Mouse (Mus musculus): ENCODE data around the gene Smok2b.
A peak's percentile ranks its signal among the peaks of the same experiment; 100 is the strongest.
"Not testable (repeated sequence)": the region's sequence is repeated elsewhere in the genome, so short reads cannot be mapped to it uniquely, and the experiment has no call there.

The Smok2b gene

GRCm38 (mm10) chr17:13229957-13230356 is at the start of gene Smok2b:
TSS of gene Smok2b (plus strand) at chr17:13230257.
- not testable (repeated sequence) for DNase-seq (ENCODE audit: low spot score)

GRCm38 (mm10) chr17:13180491-13180890 is 49.6 kb upstream of the Smok2b start:
- not testable (repeated sequence) for DNase-seq (ENCODE audit: low spot score)

- DNase-seq (ENCODE audit: low spot score): not testable (repeated sequence)
Observed at GRCm38 (mm10) chr17:13182712-13183111, 47.3 kb upstream of the Smok2b start.

- peak; percentile 60 for DNase-seq (ENCODE audit: low spot score)
Observed at GRCm38 (mm10) chr17:13184514-13184913, 45.5 kb upstream of the Smok2b start.

- not testable (repeated sequence) for DNase-seq (ENCODE audit: low spot score)
Observed at GRCm38 (mm10) chr17:13186541-13186940, 43.5 kb upstream of the Smok2b start.

- DNase-seq (ENCODE audit: low spot score): peak; percentile 43
Observed at GRCm38 (mm10) chr17:13187621-13188020, 42.4 kb upstream of the Smok2b start.

- DNase-seq (ENCODE audit: low spot score): not testable (repeated sequence)
Observed at GRCm38 (mm10) chr17:13188846-13189245, 41.2 kb upstream of the Smok2b start.

GRCm38 (mm10) chr17:13190836-13191583 is 39.0 kb upstream of the Smok2b start:
- DNase-seq (ENCODE audit: low spot score): not testable (repeated sequence)

- DNase-seq (ENCODE audit: low spot score): not testable (repeated sequence)
Observed at GRCm38 (mm10) chr17:13196486-13196885, 33.6 kb upstream of the Smok2b start.

- not testable (repeated sequence) for DNase-seq (ENCODE audit: low spot score)
Observed at GRCm38 (mm10) chr17:13198812-13199211, 31.2 kb upstream of the Smok2b start.

GRCm38 (mm10) chr17:13199880-13200409 is 30.1 kb upstream of the Smok2b start:
- DNase-seq (ENCODE audit: low spot score): not testable (repeated sequence)

- DNase-seq (ENCODE audit: low spot score): not testable (repeated sequence)
Observed at GRCm38 (mm10) chr17:13201551-13201950, 28.5 kb upstream of the Smok2b start.

- DNase-seq (ENCODE audit: low spot score): not testable (repeated sequence)
Observed at GRCm38 (mm10) chr17:13202453-13203107, 27.5 kb upstream of the Smok2b start.

GRCm38 (mm10) chr17:13205247-13205646 is 24.8 kb upstream of the Smok2b start:
- DNase-seq (ENCODE audit: low spot score): not testable (repeated sequence)

- DNase-seq (ENCODE audit: low spot score): no peak
Observed at GRCm38 (mm10) chr17:13206491-13206890, 23.6 kb upstream of the Smok2b start.

GRCm38 (mm10) chr17:13208460-13208859 is 21.6 kb upstream of the Smok2b start:
- not testable (repeated sequence) for DNase-seq (ENCODE audit: low spot score)

- no peak for DNase-seq (ENCODE audit: low spot score)
Observed at GRCm38 (mm10) chr17:13212136-13212850, 17.8 kb upstream of the Smok2b start.

- no peak for DNase-seq (ENCODE audit: low spot score)
Observed at GRCm38 (mm10) chr17:13214169-13214568, 15.9 kb upstream of the Smok2b start.

GRCm38 (mm10) chr17:13215595-13215994 is 14.5 kb upstream of the Smok2b start:
- peak; percentile 25 for DNase-seq (ENCODE audit: low spot score)

GRCm38 (mm10) chr17:13220888-13221287 is 9.2 kb upstream of the Smok2b start, which contains the start of gene Smok2a:
TSS of gene Smok2a (plus strand) at chr17:13221188.
- DNase-seq (ENCODE audit: low spot score): no peak

- DNase-seq (ENCODE audit: low spot score): not testable (repeated sequence)
Observed at GRCm38 (mm10) chr17:13221921-13222320, 8.1 kb upstream of the Smok2b start.

- not testable (repeated sequence) for DNase-seq (ENCODE audit: low spot score)
Observed at GRCm38 (mm10) chr17:13239461-13239860, 9.4 kb downstream of the Smok2b start.
